Mouse (Mus musculus): Measurements from ENCODE around the gene Gm20388. TPM values are rescaled to one million over a fixed set of nuclear protein-coding genes. Genes with fewer than 3 reads are reported as not detected.
A peak's percentile ranks its signal among the peaks of the same experiment; 100 is the strongest.

Gm20388 gene
- polyA plus RNA-seq, 1 experiment from 2014 or later: 4.4 TPM

DNA sequence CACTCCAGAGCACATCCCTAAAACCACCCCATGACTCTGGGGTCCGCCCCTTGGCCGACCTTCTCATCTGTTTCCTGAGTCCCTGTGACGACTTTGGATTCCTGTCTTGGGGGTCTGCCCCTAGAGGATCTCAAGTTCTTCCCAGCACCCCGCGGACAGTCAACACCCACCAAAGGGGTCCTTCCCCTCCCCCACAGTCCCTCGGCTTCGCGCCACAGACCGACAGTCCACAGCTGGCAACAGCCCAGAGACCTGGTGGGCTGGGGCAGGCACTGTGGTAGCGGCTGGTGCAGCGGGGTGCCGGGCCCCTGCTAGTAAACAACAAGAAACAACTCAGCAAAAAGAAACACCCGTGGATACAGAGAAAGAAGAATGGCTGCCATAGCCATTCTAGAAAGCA is 1632.3 kb downstream of the Gm20388 start:
- Histone ChIP-seq H3K4me1 (replicated peaks) (no peaks in the 10 kb centered on the region), H3K27ac (no peak overlapping the region), H3K36me3 (no peaks in the 10 kb centered on the region), H3K9ac (replicated peaks) (no peak overlapping the region), H3K9me3 (no peaks in the 10 kb centered on the region), H3K4me2 (replicated peaks) (no peak overlapping the region), H3K4me3 (replicated peaks) (no peak overlapping the region), H3K27me3 (0 out of 2 replicates have a peak, but pooled peaks cover 4% of the 10 kb centered on the region)
- no peak for ATAC-seq
- WGBS: 71% methylated on average over 13 of the region's 13 CpGs

DNA sequence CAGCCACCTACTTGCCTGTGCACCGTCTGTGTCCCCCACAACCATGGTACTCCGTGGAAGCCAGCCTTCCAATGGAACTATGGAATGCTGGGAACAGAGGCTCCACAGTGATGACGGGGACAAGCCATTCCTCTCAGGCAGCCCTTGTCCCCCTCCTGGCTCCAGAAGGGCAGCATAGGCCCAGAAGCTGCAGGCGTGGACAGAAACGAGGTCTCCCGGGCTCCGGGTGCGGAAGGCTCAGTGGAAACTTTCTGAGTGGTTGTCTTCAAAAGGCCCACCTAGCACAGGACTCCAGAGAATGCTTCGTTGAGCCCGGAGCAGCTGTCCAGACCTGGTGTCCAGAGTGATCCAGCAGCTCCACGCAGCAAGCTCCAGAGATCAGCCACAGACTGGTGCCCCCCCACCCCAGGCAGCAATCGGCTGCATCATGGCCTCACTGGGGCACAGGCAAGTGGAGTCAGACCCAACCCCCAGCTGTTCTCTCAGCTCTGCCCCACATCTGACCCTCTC is 1633.7 kb downstream of the Gm20388 start, which contains the start of gene 1700018B08Rik:
1700018B08Rik (minus strand) TSS at position 45 of the 510 bp plus-strand sequence.
- no peak for ATAC-seq
- 86% methylated on average over 12 of the region's 12 CpGs for WGBS
- 0 out of 2 replicates have a peak within 1 kb of the TSS, but pooled peaks have one; percentile 1 for H3K9ac ChIP-seq (replicated peaks)

DNA sequence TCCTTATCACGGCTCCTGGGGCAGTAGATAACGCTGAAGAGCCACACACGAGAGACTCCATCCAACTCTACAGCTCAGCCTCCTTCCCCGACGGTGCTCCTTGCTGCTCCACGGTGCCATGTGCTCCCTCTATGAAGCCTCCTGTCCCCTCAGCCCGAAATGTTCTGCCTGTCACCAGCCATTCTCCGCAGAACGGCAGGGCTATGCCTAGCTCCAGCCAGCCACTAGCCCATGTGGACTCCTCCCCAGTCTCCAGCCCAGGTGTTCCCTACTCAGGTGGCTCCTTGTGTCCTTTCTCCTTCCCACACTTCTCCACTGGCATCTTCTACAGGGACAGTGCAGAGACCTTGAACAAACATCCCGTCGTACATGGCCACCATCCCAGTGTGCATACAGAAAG is 1634.3 kb downstream of the Gm20388 start:
- H3K4me3 ChIP-seq (replicated peaks): no peak overlapping the region
- H3K4me2 ChIP-seq (replicated peaks): no peak overlapping the region
- no peak for ATAC-seq
- H3K36me3 ChIP-seq: peaks cover 6% of the 10 kb centered on the region
- no peaks in the 10 kb centered on the region for H3K9me3 ChIP-seq
- H3K4me1 ChIP-seq (replicated peaks): no peaks in the 10 kb centered on the region
- no peak overlapping the region for H3K27ac ChIP-seq
- no peaks in the 10 kb centered on the region for H3K27me3 ChIP-seq
- 76% methylated on average over 11 of the region's 11 CpGs for WGBS
- 0 out of 2 replicates have a peak overlapping the region, but pooled peaks have one; percentile 1 for H3K9ac ChIP-seq (replicated peaks)

More for the DNA sequence above, 1633.7 kb downstream of the Gm20388 start, which contains the start of gene 1700018B08Rik:
- no peaks in the 10 kb centered on the region; the same call in 1 of the 2 replicates for H3K36me3 ChIP-seq
- no peak within 1 kb of the TSS for H3K4me2 ChIP-seq (replicated peaks)
- H3K27ac ChIP-seq: no peak within 1 kb of the TSS
- 0 out of 2 replicates have a peak, but pooled peaks cover under 1% of the 10 kb centered on the region for H3K27me3 ChIP-seq
- H3K4me3 ChIP-seq (replicated peaks): no peak within 1 kb of the TSS
- H3K4me1 ChIP-seq (replicated peaks): no peaks in the 10 kb centered on the region
- no peaks in the 10 kb centered on the region for H3K9me3 ChIP-seq

DNA sequence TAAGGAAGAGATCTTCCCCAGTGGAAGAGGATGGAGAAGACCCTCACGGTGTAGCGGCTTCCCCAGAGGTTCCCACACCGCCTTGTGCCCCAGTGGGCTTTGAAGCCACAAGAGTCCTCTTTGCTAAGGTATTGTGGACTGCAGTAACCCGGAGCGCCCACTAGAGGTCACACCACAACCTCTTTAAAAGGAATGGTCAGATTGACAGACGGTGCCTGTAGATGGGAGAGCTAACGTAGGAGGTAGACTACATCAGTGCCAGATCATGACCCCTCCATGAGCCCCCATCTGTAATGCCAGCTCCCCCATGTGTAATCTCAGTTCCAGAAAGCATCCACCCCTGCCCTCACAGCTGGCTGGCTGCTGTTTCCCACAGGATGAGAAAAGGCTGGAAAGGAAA is 1636.5 kb downstream of the Gm20388 start:
- peak; percentile 77 for ATAC-seq
- H3K4me3 ChIP-seq (replicated peaks): no peak overlapping the region
- WGBS: 9% methylated on average over 7 of the region's 7 CpGs
- no peak overlapping the region for H3K4me2 ChIP-seq (replicated peaks)
- H3K9ac ChIP-seq (replicated peaks): no peak overlapping the region
- no peaks in the 10 kb centered on the region for H3K9me3 ChIP-seq
- H3K4me1 ChIP-seq (replicated peaks): no peaks in the 10 kb centered on the region
- H3K27me3 ChIP-seq: no peaks in the 10 kb centered on the region
- H3K36me3 ChIP-seq: peaks cover 28% of the 10 kb centered on the region
- H3K27ac ChIP-seq: no peak overlapping the region

DNA sequence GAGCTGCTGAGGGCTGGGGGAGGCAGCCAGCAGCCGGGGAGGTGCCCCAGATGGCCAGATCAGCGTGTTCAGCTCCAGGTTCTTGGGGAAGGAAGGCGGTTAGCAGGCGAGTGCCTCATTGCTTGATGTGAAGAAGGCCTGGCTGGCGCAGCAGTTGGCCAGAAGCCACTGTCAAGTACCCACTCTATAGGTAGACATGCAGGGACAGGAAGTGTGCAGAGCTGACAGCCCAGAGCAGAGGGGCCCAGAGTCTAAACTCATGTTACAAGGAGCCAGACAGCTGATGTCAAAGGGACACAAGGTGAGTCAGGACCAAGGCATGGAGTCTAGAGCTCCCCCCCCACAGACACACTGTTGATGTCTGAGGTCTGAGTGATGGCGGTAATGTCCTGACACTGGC is 1639.4 kb downstream of the Gm20388 start:
- Histone ChIP-seq H3K4me2 (replicated peaks) (no peak overlapping the region), H3K4me1 (replicated peaks) (no peaks in the 10 kb centered on the region), H3K9me3 (no peaks in the 10 kb centered on the region), H3K9ac (replicated peaks) (no peak overlapping the region), H3K4me3 (replicated peaks) (no peak overlapping the region), H3K36me3 (peaks cover 57% of the 10 kb centered on the region), H3K27me3 (no peaks in the 10 kb centered on the region), H3K27ac (no peak overlapping the region)
- 91% methylated on average over 6 of the region's 6 CpGs for WGBS
- ATAC-seq: no peak

DNA sequence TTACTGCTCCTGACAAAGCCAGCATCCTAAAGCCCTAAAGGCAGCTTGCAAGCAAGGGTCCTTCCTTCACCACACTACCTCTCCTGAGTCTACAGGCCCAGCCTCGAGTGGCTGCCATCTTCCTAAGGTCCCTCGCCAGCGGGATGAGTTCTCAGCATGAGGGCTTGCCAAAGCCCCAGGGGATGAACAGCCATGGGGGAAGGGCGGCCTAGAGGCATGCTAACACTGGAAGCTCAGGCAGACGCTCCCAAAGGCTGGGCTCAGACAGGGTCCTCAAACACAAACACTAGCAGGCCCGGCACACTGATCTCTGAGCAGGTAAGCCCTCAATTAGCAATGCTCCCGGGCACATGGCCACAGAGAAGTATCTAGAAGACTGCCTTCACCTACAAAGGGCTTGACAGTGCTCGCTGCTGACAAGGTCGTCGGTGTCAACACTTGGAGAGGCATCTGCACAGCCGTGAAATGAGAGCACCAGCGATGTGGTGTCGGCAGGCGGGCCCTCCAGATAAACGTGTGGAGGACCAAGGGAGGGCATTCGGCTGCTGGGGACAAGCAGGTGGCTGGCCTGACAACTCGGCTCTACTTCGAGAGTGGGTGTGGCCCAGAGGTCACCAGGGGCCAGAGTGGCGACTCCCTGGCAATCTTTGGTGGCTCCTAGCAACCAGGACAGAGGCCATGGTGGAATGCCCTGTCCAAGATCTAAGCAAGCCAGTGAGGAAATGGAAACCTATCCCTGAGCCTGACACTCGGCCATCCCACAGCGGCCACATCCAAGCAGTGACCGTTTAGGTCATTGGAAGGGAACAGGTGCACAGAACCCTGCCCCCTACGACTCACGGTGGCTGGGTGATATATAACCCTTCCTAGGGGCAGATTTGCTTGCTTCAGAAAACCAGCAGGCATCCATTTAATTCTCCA is 1640.7 kb downstream of the Gm20388 start:
- WGBS: 61% methylated on average over 24 of the region's 24 CpGs

DNA sequence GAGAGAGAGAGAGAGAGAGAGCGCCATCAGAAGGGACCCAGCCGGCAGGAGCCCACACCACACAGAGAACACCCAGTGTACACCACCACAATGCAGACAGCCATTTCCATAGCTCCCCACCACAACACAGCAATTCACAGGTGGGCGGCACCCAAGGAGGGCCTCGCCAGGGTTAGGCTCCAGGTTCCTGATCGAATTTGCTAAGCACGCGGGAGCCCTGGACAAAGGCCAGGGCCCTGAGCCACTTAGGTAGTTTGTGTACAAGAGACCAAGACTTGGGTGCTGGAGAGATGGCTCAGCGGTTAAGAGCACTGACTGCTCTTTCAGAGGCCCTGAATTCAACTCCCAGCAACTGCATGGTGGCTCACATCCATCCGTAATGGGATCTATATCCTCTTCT is 1641.9 kb downstream of the Gm20388 start:
- Histone ChIP-seq H3K4me2 (replicated peaks) (no peak overlapping the region), H3K27ac (no peak overlapping the region), H3K36me3 (peaks cover 72% of the 10 kb centered on the region), H3K4me1 (replicated peaks) (no peaks in the 10 kb centered on the region), H3K4me3 (replicated peaks) (no peak overlapping the region), H3K9me3 (no peaks in the 10 kb centered on the region), H3K9ac (replicated peaks) (no peak overlapping the region), H3K27me3 (no peaks in the 10 kb centered on the region)
- ATAC-seq: no peak
- WGBS: 92% methylated on average over 9 of the region's 9 CpGs

More for the DNA sequence above, 1640.7 kb downstream of the Gm20388 start:
- Histone ChIP-seq H3K27ac (no peak overlapping the region), H3K4me3 (replicated peaks) (no peak overlapping the region), H3K27me3 (no peaks in the 10 kb centered on the region), H3K9me3 (no peaks in the 10 kb centered on the region), H3K36me3 (peaks cover 66% of the 10 kb centered on the region), H3K4me1 (replicated peaks) (no peaks in the 10 kb centered on the region), H3K9ac (replicated peaks) (no peak overlapping the region), H3K4me2 (replicated peaks) (no peak overlapping the region)
- no peak for ATAC-seq

DNA sequence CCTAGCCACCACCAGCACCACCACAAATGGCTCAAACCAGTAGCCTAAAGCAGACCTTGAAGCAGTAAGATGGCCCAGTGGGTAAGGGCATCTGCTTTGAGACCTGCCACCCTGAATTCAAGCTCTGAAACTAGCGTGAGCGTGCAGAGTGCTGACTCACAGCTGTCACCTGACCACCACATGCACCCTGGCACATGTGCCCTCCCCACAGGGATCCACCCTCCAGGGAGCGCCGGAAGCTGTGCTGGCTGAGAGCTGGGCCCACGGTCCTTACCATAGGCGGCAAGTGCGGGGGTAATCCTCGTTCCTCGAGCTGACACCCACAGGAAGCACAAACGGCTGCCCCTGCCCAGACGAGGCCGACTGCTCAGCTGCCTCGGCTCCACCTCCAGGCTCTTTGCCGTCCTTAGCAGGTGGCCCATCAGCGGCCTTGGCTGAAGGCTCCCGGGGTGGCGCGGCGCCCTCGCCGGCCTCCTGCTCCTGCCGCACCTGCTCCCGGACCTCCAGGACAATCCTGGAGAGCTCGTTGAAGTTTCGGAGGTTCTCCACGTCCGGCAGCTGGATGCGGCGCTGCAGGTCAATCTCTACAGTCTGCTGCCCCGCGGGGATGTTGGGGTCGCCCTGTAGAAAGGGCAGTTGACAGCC is 1643.3 kb downstream of the Gm20388 start:
- ATAC-seq: no peak
- Histone ChIP-seq H3K4me1 (replicated peaks) (no peaks in the 10 kb centered on the region), H3K4me2 (replicated peaks) (no peak overlapping the region), H3K36me3 (peaks cover 87% of the 10 kb centered on the region), H3K27me3 (no peaks in the 10 kb centered on the region), H3K9ac (replicated peaks) (no peak overlapping the region), H3K27ac (no peak overlapping the region), H3K4me3 (replicated peaks) (no peak overlapping the region), H3K9me3 (no peaks in the 10 kb centered on the region)
- 93% methylated on average over 32 of the region's 32 CpGs for WGBS

DNA sequence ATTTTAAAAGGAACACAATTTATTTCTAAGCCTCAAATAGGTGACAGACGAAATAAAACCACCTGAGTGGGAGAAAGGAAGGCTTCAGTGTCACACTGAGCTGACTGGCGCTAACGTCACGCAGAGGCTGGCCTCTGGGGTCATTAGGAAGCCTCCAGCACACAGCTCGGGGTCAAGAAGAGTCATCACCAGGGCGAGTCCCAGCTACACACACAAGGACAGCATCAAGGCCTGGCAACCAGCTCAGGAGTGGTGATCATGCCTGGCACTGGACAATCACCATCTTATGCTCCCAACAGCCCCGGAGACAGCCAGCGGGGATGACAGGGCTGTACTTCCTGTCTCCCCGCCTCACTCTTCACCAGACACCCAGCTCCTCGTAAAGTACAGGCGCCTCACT is 1647.1 kb downstream of the Gm20388 start:
- Histone ChIP-seq H3K9ac (replicated peaks) (no peak overlapping the region), H3K4me2 (replicated peaks) (no peak overlapping the region), H3K27me3 (no peaks in the 10 kb centered on the region), H3K4me3 (replicated peaks) (no peak overlapping the region), H3K9me3 (no peaks in the 10 kb centered on the region), H3K27ac (no peak overlapping the region), H3K36me3 (peaks cover 68% of the 10 kb centered on the region), H3K4me1 (replicated peaks) (no peaks in the 10 kb centered on the region)
- ATAC-seq: no peak
- WGBS: 95% methylated on average over 11 of the region's 11 CpGs

DNA sequence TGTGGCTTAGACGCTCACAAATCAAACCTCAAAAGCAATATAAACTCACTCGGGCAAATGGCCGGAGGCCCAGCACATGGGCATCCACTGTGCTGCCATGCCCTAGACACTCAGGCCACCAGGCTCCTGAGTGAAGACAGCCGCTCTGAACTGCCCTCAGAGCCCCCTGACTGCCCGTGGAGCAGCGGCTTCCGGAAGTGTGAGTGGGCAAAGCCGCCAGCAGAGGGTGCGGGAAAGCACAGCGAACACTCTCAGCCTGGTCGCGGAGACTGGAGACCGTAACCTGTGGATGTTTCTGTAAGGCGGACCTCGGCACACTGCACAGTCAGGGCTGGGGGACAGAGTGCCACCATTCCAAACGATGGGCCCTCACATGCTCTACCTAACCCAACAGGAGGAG is 1647.9 kb downstream of the Gm20388 start:
- H3K27me3 ChIP-seq: no peaks in the 10 kb centered on the region
- no peak overlapping the region for H3K9ac ChIP-seq (replicated peaks)
- no peak overlapping the region for H3K27ac ChIP-seq
- WGBS: 92% methylated on average over 16 of the region's 16 CpGs
- H3K4me3 ChIP-seq (replicated peaks): no peak overlapping the region
- peaks cover 63% of the 10 kb centered on the region for H3K36me3 ChIP-seq
- no peaks in the 10 kb centered on the region for H3K9me3 ChIP-seq
- H3K4me1 ChIP-seq (replicated peaks): no peaks in the 10 kb centered on the region
- H3K4me2 ChIP-seq (replicated peaks): no peak overlapping the region
- no peak for ATAC-seq

DNA sequence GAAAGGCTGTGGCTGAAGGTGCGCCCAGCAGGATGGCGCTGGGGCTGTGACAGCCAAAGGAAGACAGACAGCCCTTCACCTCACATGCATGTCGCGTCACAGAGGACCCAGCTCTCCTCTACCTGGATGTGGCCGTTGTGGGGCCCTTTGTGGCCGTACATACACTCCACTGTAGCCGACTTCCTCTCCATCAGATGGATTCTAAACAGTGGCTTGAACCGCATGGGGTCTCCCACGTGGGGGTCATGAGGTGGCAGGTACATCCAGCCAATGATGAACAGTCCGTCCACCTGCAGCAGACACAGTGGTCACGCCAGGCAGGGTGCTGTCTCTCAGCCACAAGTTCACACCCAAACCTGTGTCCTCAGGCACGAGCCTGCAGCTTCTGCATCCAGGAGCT is 1649.2 kb downstream of the Gm20388 start:
- Histone ChIP-seq H3K4me2 (replicated peaks) (no peak overlapping the region), H3K9me3 (no peaks in the 10 kb centered on the region), H3K4me3 (replicated peaks) (no peak overlapping the region), H3K9ac (replicated peaks) (no peak overlapping the region), H3K27me3 (no peaks in the 10 kb centered on the region), H3K36me3 (peaks cover 53% of the 10 kb centered on the region), H3K27ac (no peak overlapping the region), H3K4me1 (replicated peaks) (no peaks in the 10 kb centered on the region)
- WGBS: 92% methylated on average over 12 of the region's 12 CpGs
- no peak for ATAC-seq

Measured in midbrain, embryonic 13.5 days (tissue).